Mouse (Mus musculus): ENCODE data around the gene Plcb3. TPM values are rescaled to one million over a fixed set of nuclear protein-coding genes. Genes with fewer than 3 reads are reported as not detected.

The Plcb3 gene
- polyA plus RNA-seq, 1 experiment from 2014 or later = 12.9 TPM

Other genes with a start within 250 kb of the Plcb3 start
- gene Rps6ka4, start 135.8 kb downstream of the Plcb3 start, polyA plus RNA-seq (2015; fragmentation: Illumina TruSeq; extraction: RNeasy Lipid Tissue Mini Kit (QIAGEN cat#74804); ENCODE audit: insufficient read depth, low replicate concordance) = 12.8 TPM
- gene Ccdc88b, start 118.3 kb downstream of the Plcb3 start, polyA plus RNA-seq (2015; fragmentation: Illumina TruSeq; extraction: RNeasy Lipid Tissue Mini Kit (QIAGEN cat#74804); ENCODE audit: insufficient read depth, low replicate concordance) = 11.3 TPM
- gene Trmt112, start 66.8 kb downstream of the Plcb3 start, polyA plus RNA-seq (2015; fragmentation: Illumina TruSeq; extraction: RNeasy Lipid Tissue Mini Kit (QIAGEN cat#74804); ENCODE audit: insufficient read depth, low replicate concordance) = 76.0 TPM
- 62.4 TPM for gene Prdx5, start 66.4 kb downstream of the Plcb3 start, polyA plus RNA-seq (2015; fragmentation: Illumina TruSeq; extraction: RNeasy Lipid Tissue Mini Kit (QIAGEN cat#74804); ENCODE audit: insufficient read depth, low replicate concordance)
- gene Esrra, start 54.7 kb downstream of the Plcb3 start, polyA plus RNA-seq (2015; fragmentation: Illumina TruSeq; extraction: RNeasy Lipid Tissue Mini Kit (QIAGEN cat#74804); ENCODE audit: insufficient read depth, low replicate concordance) = 19.1 TPM
- gene Catsperz, start 51.1 kb downstream of the Plcb3 start, polyA plus RNA-seq (2015; fragmentation: Illumina TruSeq; extraction: RNeasy Lipid Tissue Mini Kit (QIAGEN cat#74804); ENCODE audit: insufficient read depth, low replicate concordance) = not detected
- not detected for gene Kcnk4, start 42.0 kb downstream of the Plcb3 start, polyA plus RNA-seq (2015; fragmentation: Illumina TruSeq; extraction: RNeasy Lipid Tissue Mini Kit (QIAGEN cat#74804); ENCODE audit: insufficient read depth, low replicate concordance)
- gene Bad, start 34.6 kb downstream of the Plcb3 start, polyA plus RNA-seq (2015; fragmentation: Illumina TruSeq; extraction: RNeasy Lipid Tissue Mini Kit (QIAGEN cat#74804); ENCODE audit: insufficient read depth, low replicate concordance) = 7.4 TPM
- 10.0 TPM for gene Gpr137, start 34.0 kb downstream of the Plcb3 start, polyA plus RNA-seq (2015; fragmentation: Illumina TruSeq; extraction: RNeasy Lipid Tissue Mini Kit (QIAGEN cat#74804); ENCODE audit: insufficient read depth, low replicate concordance)
- 35.7 TPM for gene Ppp1r14b, start 1.5 kb downstream of the Plcb3 start, polyA plus RNA-seq (2015; fragmentation: Illumina TruSeq; extraction: RNeasy Lipid Tissue Mini Kit (QIAGEN cat#74804); ENCODE audit: insufficient read depth, low replicate concordance)
- gene Fkbp2, start 4.0 kb upstream of the Plcb3 start, polyA plus RNA-seq (2015; fragmentation: Illumina TruSeq; extraction: RNeasy Lipid Tissue Mini Kit (QIAGEN cat#74804); ENCODE audit: insufficient read depth, low replicate concordance) = 45.8 TPM
- 8.9 TPM for gene Vegfb, start 11.2 kb upstream of the Plcb3 start, polyA plus RNA-seq (2015; fragmentation: Illumina TruSeq; extraction: RNeasy Lipid Tissue Mini Kit (QIAGEN cat#74804); ENCODE audit: insufficient read depth, low replicate concordance)
- gene Dnajc4, start 16.1 kb upstream of the Plcb3 start, polyA plus RNA-seq (2015; fragmentation: Illumina TruSeq; extraction: RNeasy Lipid Tissue Mini Kit (QIAGEN cat#74804); ENCODE audit: insufficient read depth, low replicate concordance) = 12.2 TPM
- 3.8 TPM for gene Nudt22, start 19.6 kb upstream of the Plcb3 start, polyA plus RNA-seq (2015; fragmentation: Illumina TruSeq; extraction: RNeasy Lipid Tissue Mini Kit (QIAGEN cat#74804); ENCODE audit: insufficient read depth, low replicate concordance)
- 2.5 TPM for gene Trpt1, start 19.7 kb upstream of the Plcb3 start, polyA plus RNA-seq (2015; fragmentation: Illumina TruSeq; extraction: RNeasy Lipid Tissue Mini Kit (QIAGEN cat#74804); ENCODE audit: insufficient read depth, low replicate concordance)
- 51.2 TPM for gene Fermt3, start 43.0 kb upstream of the Plcb3 start, polyA plus RNA-seq (2015; fragmentation: Illumina TruSeq; extraction: RNeasy Lipid Tissue Mini Kit (QIAGEN cat#74804); ENCODE audit: insufficient read depth, low replicate concordance)
- gene Stip1, start 63.5 kb upstream of the Plcb3 start, polyA plus RNA-seq (2015; fragmentation: Illumina TruSeq; extraction: RNeasy Lipid Tissue Mini Kit (QIAGEN cat#74804); ENCODE audit: insufficient read depth, low replicate concordance) = 129 TPM
- gene Macrod1, start 80.3 kb upstream of the Plcb3 start, polyA plus RNA-seq (2015; fragmentation: Illumina TruSeq; extraction: RNeasy Lipid Tissue Mini Kit (QIAGEN cat#74804); ENCODE audit: insufficient read depth, low replicate concordance) = 3.1 TPM
- gene Flrt1, start 129.3 kb upstream of the Plcb3 start, polyA plus RNA-seq (2015; fragmentation: Illumina TruSeq; extraction: RNeasy Lipid Tissue Mini Kit (QIAGEN cat#74804); ENCODE audit: insufficient read depth, low replicate concordance) = 0.04 TPM
- 53.6 TPM for gene Otub1, start 229.8 kb upstream of the Plcb3 start, polyA plus RNA-seq (2015; fragmentation: Illumina TruSeq; extraction: RNeasy Lipid Tissue Mini Kit (QIAGEN cat#74804); ENCODE audit: insufficient read depth, low replicate concordance)
- 207 TPM for gene Cox8a, start 241.1 kb upstream of the Plcb3 start, polyA plus RNA-seq (2015; fragmentation: Illumina TruSeq; extraction: RNeasy Lipid Tissue Mini Kit (QIAGEN cat#74804); ENCODE audit: insufficient read depth, low replicate concordance)

Measured in spleen, adult 10 weeks (tissue).